Mouse (Mus musculus): ENCODE measurements at regions not wholly inside any gene's neighbourhood (a gene's known extent, or its start where the extent isn't known, plus 50 kb on each side); places are given as distances from the start of the nearest gene placed in this dataset.

- intact Hi-C loops (cut with DNase I; ENCODE audit: low total_unique reads): no loop called here
- no peak for DNase-seq
These were observed 248.8 kb downstream of the Ajap1 start for GRCm38 (mm10) chr4:153233762-153234161.

- intact Hi-C loops (cut with DNase I; ENCODE audit: low total_unique reads): no loop called here
- DNase-seq: no peak
These were observed 253.4 kb downstream of the Ajap1 start for GRCm38 (mm10) chr4:153229221-153229620.

- DNase-seq: no peak
- intact Hi-C loops (cut with DNase I; ENCODE audit: low total_unique reads): no loop called here
These were observed 254.8 kb downstream of the Ajap1 start for GRCm38 (mm10) chr4:153227680-153228420.

DNA sequence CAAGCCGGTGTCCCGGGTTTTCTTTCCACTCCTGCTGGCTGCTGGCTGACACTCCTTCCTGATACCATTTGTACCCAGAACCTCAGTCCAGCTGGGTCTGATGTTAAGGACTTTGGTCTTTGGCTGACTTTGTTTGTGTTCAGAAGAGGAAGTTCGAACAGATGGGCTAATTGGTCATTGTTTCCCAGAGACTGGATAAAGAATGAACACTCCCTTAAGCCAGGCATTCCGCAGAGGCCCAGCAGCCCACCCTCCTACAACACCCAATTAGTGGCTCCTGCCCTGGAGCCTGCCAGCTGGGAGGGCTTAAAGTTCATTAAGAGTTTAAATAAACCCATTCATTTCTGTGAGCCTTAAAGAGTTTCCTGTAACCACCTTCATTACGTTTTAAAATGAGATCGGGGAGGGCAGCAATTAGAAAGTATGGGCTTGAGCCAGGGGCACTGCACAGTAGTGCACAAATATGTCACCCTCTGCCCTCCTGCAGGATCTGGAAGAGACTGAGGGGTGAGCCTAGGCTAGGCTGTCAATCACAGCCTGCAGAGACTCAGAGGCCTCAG is 257.9 kb downstream of the Ajap1 start:
- intact Hi-C loops (cut with DNase I; ENCODE audit: low total_unique reads): no loop called here

GRCm38 (mm10) chr4:153223019-153223418 is 259.6 kb downstream of the Ajap1 start:
- DNase-seq: no peak
- intact Hi-C loops (cut with DNase I; ENCODE audit: low total_unique reads): no loop called here

More for the DNA sequence above, 257.9 kb downstream of the Ajap1 start:
- no peak for DNase-seq

DNA sequence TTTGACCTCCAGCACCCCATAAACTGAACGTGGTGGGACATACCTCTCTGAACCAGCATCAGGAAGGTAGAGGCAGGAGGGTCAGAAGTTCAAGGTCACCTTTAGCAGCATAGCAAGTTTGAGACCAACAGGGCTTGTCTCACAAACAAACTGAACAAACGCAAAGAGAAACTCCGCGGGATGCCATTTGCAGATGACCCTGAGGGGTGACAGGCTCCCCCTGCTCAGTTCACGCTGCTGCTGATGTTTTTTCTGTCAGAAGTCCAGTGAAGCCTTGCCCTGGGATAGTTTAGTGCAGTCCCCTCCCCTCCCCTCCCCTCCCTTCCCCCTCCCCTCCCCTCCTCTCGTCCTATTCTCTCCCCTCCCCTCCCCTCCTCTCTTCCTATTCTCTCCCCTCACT is 262.1 kb downstream of the Ajap1 start:
- intact Hi-C loops (cut with DNase I; ENCODE audit: low total_unique reads): no loop called here
- no peak for DNase-seq

DNA sequence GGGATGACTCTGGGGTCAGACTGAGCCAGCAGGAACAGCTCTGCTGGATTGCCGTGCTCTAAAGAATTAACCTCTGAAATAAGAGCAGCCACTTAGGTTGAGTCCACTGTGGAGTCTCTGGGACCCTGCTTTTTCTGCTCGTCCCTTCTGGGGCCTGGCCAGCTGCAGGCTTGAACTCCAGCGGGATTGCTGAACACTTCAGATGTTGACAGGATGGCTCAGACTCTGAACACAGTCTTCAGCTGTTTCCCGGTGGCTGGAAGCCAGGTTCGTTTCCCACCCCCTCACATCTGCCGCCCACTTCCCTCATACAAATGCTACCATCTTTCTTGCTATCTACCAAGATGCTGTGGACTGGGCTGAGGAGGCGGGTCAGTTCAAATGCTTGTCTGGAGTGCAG is 262.5 kb downstream of the Ajap1 start:
- DNase-seq: peak; percentile 43
- intact Hi-C loops (cut with DNase I; ENCODE audit: low total_unique reads): no loop called here

- no peak for DNase-seq
- intact Hi-C loops (cut with DNase I; ENCODE audit: low total_unique reads): no loop called here
These were observed 265.1 kb downstream of the Ajap1 start for GRCm38 (mm10) chr4:153217541-153217980.

DNA sequence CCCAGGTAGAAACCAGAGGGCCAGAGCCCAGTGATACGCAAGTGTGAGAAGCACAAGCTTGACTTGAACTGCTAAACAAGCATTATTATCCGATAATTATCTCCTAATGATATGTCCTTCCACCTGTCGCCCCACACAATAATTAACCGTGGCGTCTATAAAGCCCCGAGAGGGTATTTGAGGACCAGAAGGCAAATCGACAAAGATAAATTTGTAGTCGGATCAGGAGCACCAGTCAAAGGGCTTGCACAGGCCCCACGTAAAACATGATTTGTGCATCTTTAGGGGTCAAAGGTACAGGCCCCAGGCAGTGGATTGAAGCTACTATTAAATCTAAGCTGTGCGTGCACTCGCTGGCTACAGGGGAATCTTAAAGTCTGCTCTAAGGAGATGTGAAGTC is 270.5 kb downstream of the Ajap1 start:
- intact Hi-C loops (cut with DNase I; ENCODE audit: low total_unique reads): no loop called here
- DNase-seq: no peak

GRCm38 (mm10) chr4:153208822-153209221 is 273.8 kb downstream of the Ajap1 start:
- intact Hi-C loops (cut with DNase I; ENCODE audit: low total_unique reads): no loop called here
- no peak for DNase-seq

DNA sequence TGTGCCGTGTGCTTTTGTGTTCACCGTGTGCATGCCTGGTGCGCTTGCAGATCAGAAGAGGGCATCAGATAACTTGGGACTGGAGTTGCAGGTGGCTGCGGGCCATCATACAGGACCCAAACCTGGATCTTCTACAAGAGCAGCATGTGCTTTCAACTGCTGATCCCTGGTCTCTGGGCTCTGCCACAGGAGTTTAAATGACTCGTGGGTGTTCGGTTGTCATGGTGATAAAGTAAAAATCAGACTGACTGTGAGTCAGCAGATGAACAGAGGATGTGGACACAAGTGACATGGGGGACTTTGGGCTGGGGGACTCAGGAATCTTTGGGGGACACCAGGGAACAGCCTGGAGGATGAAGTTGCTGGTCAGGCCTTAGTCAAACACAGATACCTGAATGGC is 274.4 kb downstream of the Ajap1 start:
- intact Hi-C loops (cut with DNase I; ENCODE audit: low total_unique reads): no loop called here
- DNase-seq: no peak

- no peak for DNase-seq
- intact Hi-C loops (cut with DNase I; ENCODE audit: low total_unique reads): no loop called here
These were observed 275.0 kb downstream of the Ajap1 start for GRCm38 (mm10) chr4:153207578-153208102.

- no peak for DNase-seq
- intact Hi-C loops (cut with DNase I; ENCODE audit: low total_unique reads): no loop called here
These were observed 275.7 kb downstream of the Ajap1 start for GRCm38 (mm10) chr4:153206789-153207457.

DNA sequence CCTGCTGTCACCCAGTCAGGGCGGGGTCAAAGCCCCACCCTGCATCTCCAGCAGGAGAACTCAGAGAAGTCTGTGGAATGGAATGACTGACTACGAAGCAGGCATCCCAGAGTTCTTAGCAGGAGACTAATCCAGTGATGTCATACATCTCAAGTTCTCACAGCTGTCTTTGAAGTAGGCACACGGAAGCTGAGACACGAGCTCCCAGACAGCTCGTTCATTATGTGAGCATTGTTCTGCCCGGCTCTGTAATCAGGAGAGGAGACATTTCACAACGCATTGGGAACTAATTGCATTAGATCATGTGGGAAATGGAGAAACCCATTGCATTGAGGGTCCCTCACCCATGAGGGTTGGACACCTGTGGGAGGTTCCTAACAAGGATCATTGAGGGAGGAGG is 277.8 kb downstream of the Ajap1 start:
- intact Hi-C loops (cut with DNase I; ENCODE audit: low total_unique reads): no loop called here
- DNase-seq: no peak

GRCm38 (mm10) chr4:153200799-153201770 is 281.5 kb downstream of the Ajap1 start:
- no peak for DNase-seq
- intact Hi-C loops (cut with DNase I; ENCODE audit: low total_unique reads): no loop called here

DNA sequence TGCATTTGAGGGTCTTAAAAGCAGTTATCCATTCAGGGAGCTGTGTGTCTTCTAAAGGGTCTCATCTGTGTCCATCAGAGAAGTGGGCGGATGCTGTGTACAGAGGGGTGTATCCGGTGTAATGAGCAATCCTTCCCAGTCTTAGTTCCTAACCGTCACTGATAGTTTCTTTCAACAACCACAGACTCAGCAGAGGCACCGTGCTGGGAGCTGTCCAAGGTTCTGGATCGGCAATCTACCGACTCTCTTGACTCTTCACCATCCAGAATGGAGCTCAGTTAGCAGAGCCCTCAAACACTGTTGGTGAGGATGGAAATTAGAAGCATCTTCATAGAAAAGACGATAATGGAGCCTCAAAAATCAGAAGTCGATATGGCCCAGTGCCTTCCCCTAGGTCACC is 293.1 kb downstream of the Ajap1 start:
- DNase-seq: peak; percentile 45
- intact Hi-C loops (cut with DNase I; ENCODE audit: low total_unique reads): no loop called here

GRCm38 (mm10) chr4:153188504-153189031 is 294.0 kb downstream of the Ajap1 start:
- intact Hi-C loops (cut with DNase I; ENCODE audit: low total_unique reads): no loop called here
- no peak for DNase-seq

- intact Hi-C loops (cut with DNase I; ENCODE audit: low total_unique reads): no loop called here
These were observed 294.6 kb downstream of the Ajap1 start for GRCm38 (mm10) chr4:153187959-153188503.

GRCm38 (mm10) chr4:153177496-153177895 is 305.1 kb downstream of the Ajap1 start:
- intact Hi-C loops (cut with DNase I; ENCODE audit: low total_unique reads): no loop called here
- no peak for DNase-seq

More at GRCm38 (mm10) chr4:153187959-153188503, 294.6 kb downstream of the Ajap1 start:
- no peak for DNase-seq

Data from gastrocnemius, postnatal 14 days (tissue).